Mouse (Mus musculus): ENCODE results near the gene Myt1l. TPM values are rescaled to one million over a fixed set of nuclear protein-coding genes. Genes with fewer than 3 reads are reported as not detected.

The Myt1l gene
- polyA plus RNA-seq, 1 experiment from 2014 or later, result 0.03 TPM

- Histone ChIP-seq H3K4me1 (ENCODE audit: control insufficient read depth, insufficient read depth, low read length) (peaks cover 5% of the 10 kb centered on the region), H3K9ac (ENCODE audit: low read length) (no peak overlapping the region)
Observed at GRCm38 (mm10) chr12:29792998-29793397, 264.8 kb downstream of the Myt1l start.

GRCm38 (mm10) chr12:29795107-29795673 lies 267.0 kb downstream of the Myt1l start:
- 63% methylated on average over 5 of the region's 5 CpGs for WGBS
- Histone ChIP-seq H3K36me3 (ENCODE audit: control insufficient read depth, insufficient read depth) (no peaks in the 10 kb centered on the region), H3K4me3 (ENCODE audit: low read length) (no peak overlapping the region), H3K9me3 (replicated peaks; ENCODE audit: control insufficient read depth, low read length) (no peaks in the 10 kb centered on the region), H3K4me2 (ENCODE audit: low read depth, low read length) (no peak overlapping the region), H3K27ac (ENCODE audit: low read length) (no peak overlapping the region), H3K27me3 (ENCODE audit: control insufficient read depth, insufficient read depth, low read length) (no peaks in the 10 kb centered on the region; the same call in 1 of the 2 replicates), H3K4me1 (ENCODE audit: control insufficient read depth, insufficient read depth, low read length) (no peaks in the 10 kb centered on the region), H3K9ac (ENCODE audit: low read length) (no peak overlapping the region)
- ATAC-seq (replicated peaks; ENCODE audit: extremely low read depth, insufficient read depth, low FRiP score), result no peak

More at GRCm38 (mm10) chr12:29792998-29793397, 264.8 kb downstream of the Myt1l start:
- Histone ChIP-seq H3K36me3 (ENCODE audit: control insufficient read depth, insufficient read depth) (no peaks in the 10 kb centered on the region), H3K9me3 (replicated peaks; ENCODE audit: control insufficient read depth, low read length) (no peaks in the 10 kb centered on the region), H3K27me3 (ENCODE audit: control insufficient read depth, insufficient read depth, low read length) (no peaks in the 10 kb centered on the region; the same call in 1 of the 2 replicates), H3K27ac (ENCODE audit: low read length) (no peak overlapping the region), H3K4me2 (ENCODE audit: low read depth, low read length) (no peak overlapping the region), H3K4me3 (ENCODE audit: low read length) (no peak overlapping the region)
- WGBS, result 86% methylated on average over 5 of the region's 5 CpGs
- no peak for ATAC-seq (replicated peaks; ENCODE audit: extremely low read depth, insufficient read depth, low FRiP score)

- ATAC-seq (replicated peaks; ENCODE audit: extremely low read depth, insufficient read depth, low FRiP score), result no peak
- 44% methylated on average over 3 of the region's 3 CpGs for WGBS
- Histone ChIP-seq H3K4me3 (ENCODE audit: low read length) (no peak overlapping the region), H3K4me1 (ENCODE audit: control insufficient read depth, insufficient read depth, low read length) (no peaks in the 10 kb centered on the region), H3K27me3 (ENCODE audit: control insufficient read depth, insufficient read depth, low read length) (no peaks in the 10 kb centered on the region; the same call in 1 of the 2 replicates), H3K4me2 (ENCODE audit: low read depth, low read length) (no peak overlapping the region), H3K9me3 (replicated peaks; ENCODE audit: control insufficient read depth, low read length) (no peaks in the 10 kb centered on the region), H3K36me3 (ENCODE audit: control insufficient read depth, insufficient read depth) (no peaks in the 10 kb centered on the region), H3K9ac (ENCODE audit: low read length) (no peak overlapping the region), H3K27ac (ENCODE audit: low read length) (no peak overlapping the region)
Observed at GRCm38 (mm10) chr12:29798595-29799391, 270.6 kb downstream of the Myt1l start.

GRCm38 (mm10) chr12:29806415-29806814 lies 278.2 kb downstream of the Myt1l start:
- H3K9ac ChIP-seq (ENCODE audit: low read length), result no peak overlapping the region
- H3K4me3 ChIP-seq (ENCODE audit: low read length), result no peak overlapping the region
- ATAC-seq (replicated peaks; ENCODE audit: extremely low read depth, insufficient read depth, low FRiP score), result no peak
- no peaks in the 10 kb centered on the region for H3K9me3 ChIP-seq (replicated peaks; ENCODE audit: control insufficient read depth, low read length)
- H3K4me1 ChIP-seq (ENCODE audit: control insufficient read depth, insufficient read depth, low read length), result peaks cover 5% of the 10 kb centered on the region
- no peaks in the 10 kb centered on the region for H3K36me3 ChIP-seq (ENCODE audit: control insufficient read depth, insufficient read depth)
- no peaks in the 10 kb centered on the region for H3K27me3 ChIP-seq (ENCODE audit: control insufficient read depth, insufficient read depth, low read length)
- no peak overlapping the region for H3K27ac ChIP-seq (ENCODE audit: low read length)
- no peak overlapping the region for H3K4me2 ChIP-seq (ENCODE audit: low read depth, low read length)
- whole genome bisulfite sequencing, result 61% methylated on average over 1 of the region's 1 CpGs

- ATAC-seq (replicated peaks; ENCODE audit: extremely low read depth, insufficient read depth, low FRiP score), result no peak; the same call in 1 of the 2 replicates
- Histone ChIP-seq H3K4me2 (ENCODE audit: low read depth, low read length) (peak overlapping the region; percentile 29; the same call in 1 of the 2 replicates), H3K27me3 (ENCODE audit: control insufficient read depth, insufficient read depth, low read length) (no peaks in the 10 kb centered on the region), H3K9ac (ENCODE audit: low read length) (no peak overlapping the region), H3K4me1 (ENCODE audit: control insufficient read depth, insufficient read depth, low read length) (peaks cover 5% of the 10 kb centered on the region), H3K9me3 (replicated peaks; ENCODE audit: control insufficient read depth, low read length) (no peaks in the 10 kb centered on the region), H3K4me3 (ENCODE audit: low read length) (no peak overlapping the region), H3K36me3 (ENCODE audit: control insufficient read depth, insufficient read depth) (no peaks in the 10 kb centered on the region), H3K27ac (ENCODE audit: low read length) (no peak overlapping the region)
- WGBS, result 15% methylated on average over 12 of the region's 12 CpGs
Observed at GRCm38 (mm10) chr12:29809569-29810185, 281.5 kb downstream of the Myt1l start.

GRCm38 (mm10) chr12:29815466-29815865 lies 287.3 kb downstream of the Myt1l start:
- peaks cover 8% of the 10 kb centered on the region for H3K4me1 ChIP-seq (ENCODE audit: control insufficient read depth, insufficient read depth, low read length)
- 60% methylated on average over 2 of the region's 2 CpGs for WGBS
- no peaks in the 10 kb centered on the region for H3K9me3 ChIP-seq (replicated peaks; ENCODE audit: control insufficient read depth, low read length)
- no peak overlapping the region for H3K4me3 ChIP-seq (ENCODE audit: low read length)
- H3K27me3 ChIP-seq (ENCODE audit: control insufficient read depth, insufficient read depth, low read length), result no peaks in the 10 kb centered on the region; the same call in 1 of the 2 replicates
- no peak overlapping the region for H3K27ac ChIP-seq (ENCODE audit: low read length)
- no peak overlapping the region for H3K9ac ChIP-seq (ENCODE audit: low read length)
- H3K36me3 ChIP-seq (ENCODE audit: control insufficient read depth, insufficient read depth), result no peaks in the 10 kb centered on the region
- no peak for ATAC-seq (replicated peaks; ENCODE audit: extremely low read depth, insufficient read depth, low FRiP score)
- no peak overlapping the region for H3K4me2 ChIP-seq (ENCODE audit: low read depth, low read length)

GRCm38 (mm10) chr12:29816130-29816529 lies 287.9 kb downstream of the Myt1l start:
- no peak for ATAC-seq (replicated peaks; ENCODE audit: extremely low read depth, insufficient read depth, low FRiP score)
- H3K36me3 ChIP-seq (ENCODE audit: control insufficient read depth, insufficient read depth), result no peaks in the 10 kb centered on the region
- 82% methylated on average over 2 of the region's 2 CpGs for WGBS

GRCm38 (mm10) chr12:29816761-29817160 lies 288.6 kb downstream of the Myt1l start:
- no peaks in the 10 kb centered on the region; the same call in 1 of the 2 replicates for H3K27me3 ChIP-seq (ENCODE audit: control insufficient read depth, insufficient read depth, low read length)
- peak; percentile 32; the same call in 1 of the 2 replicates for ATAC-seq (replicated peaks; ENCODE audit: extremely low read depth, insufficient read depth, low FRiP score)
- H3K4me3 ChIP-seq (ENCODE audit: low read length), result no peak overlapping the region
- H3K27ac ChIP-seq (ENCODE audit: low read length), result 0 out of 2 replicates have a peak overlapping the region, but pooled peaks have one; percentile 40
- no peaks in the 10 kb centered on the region for H3K9me3 ChIP-seq (replicated peaks; ENCODE audit: control insufficient read depth, low read length)
- peaks cover 8% of the 10 kb centered on the region for H3K4me1 ChIP-seq (ENCODE audit: control insufficient read depth, insufficient read depth, low read length)
- 34% methylated on average over 6 of the region's 6 CpGs for WGBS
- H3K4me2 ChIP-seq (ENCODE audit: low read depth, low read length), result no peak overlapping the region
- no peaks in the 10 kb centered on the region for H3K36me3 ChIP-seq (ENCODE audit: control insufficient read depth, insufficient read depth)
- H3K9ac ChIP-seq (ENCODE audit: low read length), result no peak overlapping the region

More at GRCm38 (mm10) chr12:29816130-29816529, 287.9 kb downstream of the Myt1l start:
- peaks cover 8% of the 10 kb centered on the region for H3K4me1 ChIP-seq (ENCODE audit: control insufficient read depth, insufficient read depth, low read length)
- no peak overlapping the region for H3K4me3 ChIP-seq (ENCODE audit: low read length)
- H3K9ac ChIP-seq (ENCODE audit: low read length), result no peak overlapping the region
- no peaks in the 10 kb centered on the region; the same call in 1 of the 2 replicates for H3K27me3 ChIP-seq (ENCODE audit: control insufficient read depth, insufficient read depth, low read length)
- no peak overlapping the region for H3K27ac ChIP-seq (ENCODE audit: low read length)
- no peak overlapping the region for H3K4me2 ChIP-seq (ENCODE audit: low read depth, low read length)
- no peaks in the 10 kb centered on the region for H3K9me3 ChIP-seq (replicated peaks; ENCODE audit: control insufficient read depth, low read length)

Data from heart, embryonic 16.5 days (tissue).